Mouse (Mus musculus) hindbrain, embryonic 13.5 days (tissue): ENCODE measurements around the gene Dnajc5g. TPM values are rescaled to one million over a fixed set of nuclear protein-coding genes. Genes with fewer than 3 reads are reported as not detected.

ENCODE experiments used
- ATAC-seq: fragments of 200-750 bp; cut with Nextera tagmentation; 2 replicates; pipeline ENCODE4 v1.8.0; 2017; ENCODE audit warnings: moderate TSS enrichment; ENCODE audit not compliant: low FRiP score
- H3K27ac ChIP-seq: fragments of 300-500 bp; sonication (generic); 2 replicates; pipeline ENCODE4 v1.5.1; 2015; ENCODE audit warnings: inconsistent platforms, mild to moderate bottlenecking, moderate library complexity
- H3K27me3 ChIP-seq: fragments of 300-500 bp; sonication (generic); 2 replicates; pipeline ENCODE4 v1.6.1; 2015; ENCODE audit warnings: mild to moderate bottlenecking, inconsistent platforms
- H3K36me3 ChIP-seq: fragments of 300-500 bp; sonication (generic); 2 replicates; pipeline ENCODE4 v1.6.1; 2015; ENCODE audit warnings: mild to moderate bottlenecking, inconsistent platforms
- H3K4me1 ChIP-seq: fragments of 300-500 bp; sonication (generic); replicated peaks from 2 replicates; pipeline ENCODE4 v1.6.1; 2015; ENCODE audit warnings: inconsistent platforms
- H3K4me2 ChIP-seq: fragments of 300-500 bp; sonication (generic); 2 replicates; pipeline ENCODE4 v1.6.1; 2015; ENCODE audit warnings: inconsistent platforms, mild to moderate bottlenecking, moderate library complexity
- H3K4me3 ChIP-seq: fragments of 300-500 bp; sonication (generic); 2 replicates; pipeline ENCODE4 v1.5.1; 2015; ENCODE audit warnings: mild to moderate bottlenecking, inconsistent platforms
- H3K9ac ChIP-seq: fragments of 300-500 bp; sonication (generic); 2 replicates; pipeline ENCODE4 v1.6.1; 2015; ENCODE audit warnings: mild to moderate bottlenecking, inconsistent platforms
- H3K9me3 ChIP-seq: fragments of 300-500 bp; sonication (generic); 2 replicates; pipeline ENCODE4 v1.6.1; 2016; ENCODE audit warnings: inconsistent platforms
- WGBS: fragments of 180-500 bp; shearing (Covaris S2); methylation state at CpG from one replicate; pipeline ENCODE4 v1.1.7; 2015; 5-methylcytosine and 5-hydroxymethylcytosine counted together
- polyA plus RNA-seq: library from polyadenylated mRNA; unstranded; fragments of >200 nt; fragmentation: Nextera tagmentation; extraction: Ambion mirVana; gene quantifications from 2 replicates; pipeline ENCODE4 v1.2.1, GENCODE M21; 2015

The Dnajc5g gene
- polyA plus RNA-seq = not detected in 2 replicates

- Histone ChIP-seq H3K9ac (no peak within 1 kb of the TSS), H3K27me3 (peaks cover 9% of the 10 kb centered on the region), H3K27ac (no peak within 1 kb of the TSS), H3K9me3 (no peaks in the 10 kb centered on the region), H3K4me1 (no peaks in the 10 kb centered on the region), H3K36me3 (no peaks in the 10 kb centered on the region), H3K4me2 (no peak within 1 kb of the TSS), H3K4me3 (no peak within 1 kb of the TSS)
- WGBS = 85% methylated on average over 9 of the region's 9 CpGs
- ATAC-seq = no peak
Observed at GRCm38 (mm10) chr5:31105814-31106335, at the start of gene Dnajc5g. Dnajc5g (plus strand) TSS chr5:31106285.

GRCm38 (mm10) chr5:31069810-31070209 is 36.3 kb upstream of the Dnajc5g start:
- no peak overlapping the region for H3K9ac ChIP-seq
- H3K4me3 ChIP-seq = no peak overlapping the region
- no peaks in the 10 kb centered on the region for H3K27me3 ChIP-seq
- 96% methylated on average over 3 of the region's 3 CpGs for WGBS
- no peaks in the 10 kb centered on the region for H3K9me3 ChIP-seq
- H3K27ac ChIP-seq = no peak overlapping the region
- no peak overlapping the region for H3K4me2 ChIP-seq
- peaks cover 94% of the 10 kb centered on the region for H3K36me3 ChIP-seq
- ATAC-seq = no peak
- H3K4me1 ChIP-seq = no peaks in the 10 kb centered on the region

GRCm38 (mm10) chr5:31071059-31071458 is 35.0 kb upstream of the Dnajc5g start:
- Histone ChIP-seq H3K36me3 (peaks cover 100% of the 10 kb centered on the region), H3K9me3 (no peaks in the 10 kb centered on the region), H3K27ac (no peak overlapping the region), H3K9ac (no peak overlapping the region), H3K4me1 (no peaks in the 10 kb centered on the region), H3K27me3 (no peaks in the 10 kb centered on the region), H3K4me3 (no peak overlapping the region), H3K4me2 (no peak overlapping the region)
- WGBS = 96% methylated on average over 2 of the region's 2 CpGs
- no peak for ATAC-seq

- no peak overlapping the region for H3K27ac ChIP-seq
- 94% methylated on average over 11 of the region's 11 CpGs for WGBS
- H3K4me2 ChIP-seq = no peak overlapping the region
- H3K36me3 ChIP-seq = peaks cover 100% of the 10 kb centered on the region
- H3K9ac ChIP-seq = no peak overlapping the region
- no peak for ATAC-seq
- H3K4me1 ChIP-seq = no peaks in the 10 kb centered on the region
- H3K27me3 ChIP-seq = no peaks in the 10 kb centered on the region
- no peak overlapping the region for H3K4me3 ChIP-seq
- H3K9me3 ChIP-seq = no peaks in the 10 kb centered on the region
Observed at GRCm38 (mm10) chr5:31071821-31072220, 34.3 kb upstream of the Dnajc5g start.

GRCm38 (mm10) chr5:31073176-31073575 is 32.9 kb upstream of the Dnajc5g start:
- ATAC-seq = no peak

GRCm38 (mm10) chr5:31076346-31076745 is 29.7 kb upstream of the Dnajc5g start:
- Histone ChIP-seq H3K27me3 (no peaks in the 10 kb centered on the region), H3K4me2 (no peak overlapping the region), H3K4me1 (no peaks in the 10 kb centered on the region), H3K36me3 (peaks cover 80% of the 10 kb centered on the region), H3K9me3 (no peaks in the 10 kb centered on the region), H3K27ac (no peak overlapping the region), H3K4me3 (no peak overlapping the region), H3K9ac (no peak overlapping the region)
- no peak for ATAC-seq
- 88% methylated on average over 13 of the region's 13 CpGs for whole genome bisulfite sequencing

More at GRCm38 (mm10) chr5:31073176-31073575, 32.9 kb upstream of the Dnajc5g start:
- H3K27me3 ChIP-seq = no peaks in the 10 kb centered on the region
- no peak overlapping the region for H3K4me3 ChIP-seq
- no peak overlapping the region for H3K9ac ChIP-seq
- WGBS = 92% methylated on average over 12 of the region's 12 CpGs
- H3K27ac ChIP-seq = no peak overlapping the region
- no peaks in the 10 kb centered on the region for H3K4me1 ChIP-seq
- peaks cover 100% of the 10 kb centered on the region for H3K36me3 ChIP-seq
- H3K9me3 ChIP-seq = no peaks in the 10 kb centered on the region
- no peak overlapping the region for H3K4me2 ChIP-seq

- Histone ChIP-seq H3K9me3 (no peaks in the 10 kb centered on the region), H3K4me1 (peaks cover 19% of the 10 kb centered on the region), H3K4me3 (no peak overlapping the region), H3K27ac (no peak overlapping the region), H3K9ac (no peak overlapping the region), H3K27me3 (no peaks in the 10 kb centered on the region), H3K36me3 (peaks cover 41% of the 10 kb centered on the region), H3K4me2 (no peak overlapping the region)
- ATAC-seq = no peak
- 89% methylated on average over 13 of the region's 13 CpGs for WGBS
Observed at GRCm38 (mm10) chr5:31080059-31080794, 25.9 kb upstream of the Dnajc5g start.

GRCm38 (mm10) chr5:31080795-31081164 is 25.3 kb upstream of the Dnajc5g start:
- Histone ChIP-seq H3K4me3 (no peak overlapping the region), H3K27ac (no peak overlapping the region), H3K36me3 (peaks cover 35% of the 10 kb centered on the region), H3K27me3 (no peaks in the 10 kb centered on the region), H3K4me1 (peaks cover 19% of the 10 kb centered on the region), H3K9ac (no peak overlapping the region), H3K4me2 (no peak overlapping the region), H3K9me3 (no peaks in the 10 kb centered on the region)
- 70% methylated on average over 3 of the region's 3 CpGs for WGBS
- ATAC-seq = no peak

GRCm38 (mm10) chr5:31081386-31081785 is 24.7 kb upstream of the Dnajc5g start:
- no peak for ATAC-seq
- H3K4me2 ChIP-seq = no peak overlapping the region
- no peak overlapping the region for H3K9ac ChIP-seq
- 67% methylated on average over 3 of the region's 3 CpGs for WGBS
- H3K9me3 ChIP-seq = no peaks in the 10 kb centered on the region
- H3K27me3 ChIP-seq = no peaks in the 10 kb centered on the region
- no peak overlapping the region for H3K27ac ChIP-seq
- H3K36me3 ChIP-seq = peaks cover 29% of the 10 kb centered on the region
- peaks cover 22% of the 10 kb centered on the region for H3K4me1 ChIP-seq
- no peak overlapping the region for H3K4me3 ChIP-seq

GRCm38 (mm10) chr5:31082355-31082754 is 23.7 kb upstream of the Dnajc5g start:
- WGBS = 15% methylated on average over 5 of the region's 5 CpGs

GRCm38 (mm10) chr5:31082935-31083625 is 23.0 kb upstream of the Dnajc5g start:
- Histone ChIP-seq H3K9ac (peak overlapping the region; percentile 49; the same call in 1 of the 2 replicates), H3K27ac (peak overlapping the region; percentile 85), H3K36me3 (peaks cover 15% of the 10 kb centered on the region), H3K4me2 (no peak overlapping the region; the same call in 1 of the 2 replicates), H3K4me1 (peaks cover 27% of the 10 kb centered on the region), H3K4me3 (no peak overlapping the region), H3K27me3 (no peaks in the 10 kb centered on the region; the same call in 1 of the 2 replicates), H3K9me3 (no peaks in the 10 kb centered on the region)
- peak; percentile 31; the same call in 1 of the 2 replicates for ATAC-seq
- WGBS = 37% methylated on average over 12 of the region's 12 CpGs

More at GRCm38 (mm10) chr5:31082355-31082754, 23.7 kb upstream of the Dnajc5g start:
- Histone ChIP-seq H3K27me3 (no peaks in the 10 kb centered on the region), H3K36me3 (peaks cover 20% of the 10 kb centered on the region), H3K9ac (peak overlapping the region; percentile 49; the same call in 1 of the 2 replicates), H3K9me3 (no peaks in the 10 kb centered on the region), H3K4me2 (no peak overlapping the region), H3K4me3 (no peak overlapping the region), H3K4me1 (peaks cover 27% of the 10 kb centered on the region), H3K27ac (peak overlapping the region; percentile 85)
- ATAC-seq = peak; percentile 50

- peak; percentile 57 for ATAC-seq
- H3K9ac ChIP-seq = peak overlapping the region; percentile 36; the same call in 1 of the 2 replicates
- no peak overlapping the region for H3K4me3 ChIP-seq
- peaks cover 8% of the 10 kb centered on the region for H3K36me3 ChIP-seq
- peak overlapping the region; percentile 13; the same call in 1 of the 2 replicates for H3K4me2 ChIP-seq
- H3K9me3 ChIP-seq = no peaks in the 10 kb centered on the region
- 0% methylated on average over 8 of the region's 8 CpGs for WGBS
- H3K27ac ChIP-seq = peak overlapping the region; percentile 85
- H3K27me3 ChIP-seq = peaks cover under 1% of the 10 kb centered on the region
- H3K4me1 ChIP-seq = peaks cover 27% of the 10 kb centered on the region
Observed at GRCm38 (mm10) chr5:31083949-31084348, 22.1 kb upstream of the Dnajc5g start.
